Mouse (Mus musculus): ENCODE measurements around the gene Furin.

- peak; percentile 61; the same call in 1 of the 2 replicates for TF ChIP-seq CTCF (IDR thresholded peaks at IDR 0.05; ENCODE audit: extremely low read depth, insufficient read length, insufficient replicate concordance, low read depth, low read length)
- no peak for TF ChIP-seq POLR2A (IDR thresholded peaks at IDR 0.05; ENCODE audit: low read depth, low read length)
Observed at GRCm38 (mm10) chr7:80379531-80379930, 25.7 kb downstream of the Furin start.

All from small intestine, adult 2 months (tissue).